Mouse (Mus musculus) forebrain, postnatal 0 days (tissue): ENCODE measurements at regions not wholly inside any gene's neighbourhood (a gene's known extent, or its start where the extent isn't known, plus 50 kb on each side); places are given as distances from the start of the nearest gene placed in this dataset.

Experiments
- ATAC-seq: fragments of 200-750 bp; cut with Nextera tagmentation; 2 replicates; pipeline ENCODE4 v1.8.0; 2017; ENCODE audit warnings: mild to moderate bottlenecking, moderate library complexity
- DNase-seq: peaks from one replicate; pipeline ENCODE4 v3.0.0-alpha.2; 2015
- H3K27ac ChIP-seq: fragments of 300-500 bp; sonication (generic); 2 replicates; pipeline ENCODE4 v1.5.1; 2014; ENCODE audit warnings: low read depth, mild to moderate bottlenecking, antibody characterized with exemption, low read length, moderate library complexity, mixed read lengths
- H3K27me3 ChIP-seq: fragments of 300-500 bp; sonication (generic); 2 replicates; pipeline ENCODE4 v1.6.1; 2014; ENCODE audit warnings: mild to moderate bottlenecking, low read length, mixed read lengths; ENCODE audit not compliant: insufficient read depth
- H3K36me3 ChIP-seq: fragments of 300-500 bp; sonication (generic); 2 replicates; pipeline ENCODE4 v1.6.1; 2014; ENCODE audit warnings: mild to moderate bottlenecking, moderate library complexity; ENCODE audit not compliant: insufficient read depth
- H3K4me1 ChIP-seq: fragments of 300-500 bp; sonication (generic); 2 replicates; pipeline ENCODE4 v1.6.1; 2014; ENCODE audit warnings: antibody characterized with exemption; ENCODE audit not compliant: insufficient read depth
- H3K4me2 ChIP-seq: fragments of 300-500 bp; sonication (generic); 2 replicates; pipeline ENCODE4 v1.6.1; 2014; ENCODE audit warnings: low read depth, mild to moderate bottlenecking, moderate library complexity
- H3K4me3 ChIP-seq: fragments of 300-500 bp; sonication (generic); 2 replicates; pipeline ENCODE4 v1.5.1; 2014; ENCODE audit warnings: low read depth, low read length, mixed read lengths
- H3K9ac ChIP-seq: fragments of 300-500 bp; sonication (generic); 2 replicates; pipeline ENCODE4 v1.6.1; 2014; ENCODE audit warnings: mild to moderate bottlenecking
- H3K9me3 ChIP-seq: fragments of 300-500 bp; sonication (generic); 2 replicates; pipeline ENCODE4 v1.6.1; 2016; ENCODE audit warnings: low read length
- CTCF ChIP-seq: sonication (generic); IDR thresholded peaks from 2 replicates; pipeline ENCODE4 v1.5.1; 2016; ENCODE audit warnings: antibody characterized with exemption, control low read depth, low read depth
- WGBS: fragments of 180-500 bp; shearing (Covaris S2); extraction: QIAGEN DNeasy Blood & Tissue Kit; methylation state at CpG from one replicate; pipeline ENCODE4 v1.1.7; 2014; 5-methylcytosine and 5-hydroxymethylcytosine counted together

- no peaks in the 10 kb centered on the region for H3K36me3 ChIP-seq
- H3K9ac ChIP-seq: no peak overlapping the region
- H3K27me3 ChIP-seq: no peaks in the 10 kb centered on the region
- H3K4me3 ChIP-seq: no peak overlapping the region
- peak; percentile 48; the same call in 1 of the 2 replicates for ATAC-seq
- no peaks in the 10 kb centered on the region for H3K9me3 ChIP-seq
- H3K27ac ChIP-seq: no peak overlapping the region
- no peak for TF ChIP-seq CTCF
- no peak for DNase-seq
- no peak overlapping the region for H3K4me2 ChIP-seq
- WGBS: 42% methylated on average over 1 of the region's 1 CpGs
- no peaks in the 10 kb centered on the region for H3K4me1 ChIP-seq
Observed at GRCm38 (mm10) chr6:102102060-102102459, 470.8 kb downstream of the Cntn3 start.
